Mouse (Mus musculus) G1E (cell line): ENCODE measurements around the gene Gm43738.

ENCODE experiments used
- CTCF ChIP-seq: IDR thresholded peaks from 2 replicates; pipeline ENCODE4 v1.5.1; 2012; ENCODE audit warnings: low read depth, low read length, inconsistent platforms, mixed read lengths
- GATA1 ChIP-seq: IDR thresholded peaks from 2 replicates; pipeline ENCODE4 v1.6.1; 2012; ENCODE audit warnings: borderline replicate concordance, low read length, inconsistent platforms, mixed read lengths
- POLR2AphosphoS5 ChIP-seq: IDR thresholded peaks from 2 replicates; pipeline ENCODE4 v1.6.1; 2012; ENCODE audit warnings: low read depth, low read length, inconsistent platforms; ENCODE audit not compliant: insufficient replicate concordance
- TAL1 ChIP-seq: conservative IDR thresholded peaks from 2 replicates; pipeline ENCODE4 v1.6.1; 2012; ENCODE audit warnings: low read depth, low read length, inconsistent platforms, mixed read lengths

DNA sequence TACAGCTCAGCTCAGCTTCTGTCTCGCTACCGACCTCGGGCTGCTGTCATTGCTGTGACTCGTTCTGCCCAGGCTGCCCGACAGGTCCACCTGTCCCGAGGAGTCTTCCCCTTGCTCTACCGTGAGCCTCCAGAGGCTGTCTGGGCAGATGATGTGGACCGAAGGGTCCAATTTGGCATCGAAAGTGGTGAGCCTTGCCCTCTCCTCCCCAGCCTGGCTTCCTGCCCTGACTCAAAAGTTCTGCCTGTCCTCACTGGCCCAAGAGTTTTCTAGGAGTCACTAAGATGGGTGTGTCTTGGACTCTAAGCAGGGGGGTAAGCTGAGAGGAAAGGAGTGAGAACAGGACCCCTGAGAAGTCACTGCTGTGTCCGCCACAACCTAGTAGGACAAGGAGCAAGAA lies 43.9 kb upstream of the Gm43738 start:
- no peak for TF ChIP-seq POLR2AphosphoS5
- TF ChIP-seq GATA1 = no peak
- no peak for TF ChIP-seq CTCF
- TF ChIP-seq TAL1 = no peak
